Mouse (Mus musculus) embryo, embryonic 10 days (tissue): ENCODE results near the gene Rapgef1.
"Not testable (repeated sequence)": the region's sequence is repeated elsewhere in the genome, so short reads cannot be mapped to it uniquely, and the experiment has no call there.

Source experiments
- DNase-seq: peaks from one replicate; pipeline ENCODE4 v3.0.0-alpha.2; 2015; ENCODE audit warnings: low spot score

The Rapgef1 gene

GRCm38 (mm10) chr2:29703104-29704081, 83.9 kb downstream of the Rapgef1 start:
- no peak for DNase-seq

GRCm38 (mm10) chr2:29705493-29705892, 86.0 kb downstream of the Rapgef1 start:
- no peak for DNase-seq

- DNase-seq, result no peak
These were observed 87.5 kb downstream of the Rapgef1 start for GRCm38 (mm10) chr2:29706726-29707620.

- peak; percentile 24 for DNase-seq
These were observed 88.2 kb downstream of the Rapgef1 start for GRCm38 (mm10) chr2:29707731-29708130.

GRCm38 (mm10) chr2:29708209-29708608, 88.7 kb downstream of the Rapgef1 start:
- DNase-seq, result not testable (repeated sequence)

- no peak for DNase-seq
These were observed 91.5 kb downstream of the Rapgef1 start for GRCm38 (mm10) chr2:29711038-29711437.

GRCm38 (mm10) chr2:29711877-29712276, 92.4 kb downstream of the Rapgef1 start:
- DNase-seq, result no peak

GRCm38 (mm10) chr2:29713501-29713900, 94.0 kb downstream of the Rapgef1 start:
- DNase-seq, result no peak

GRCm38 (mm10) chr2:29714127-29714526, 94.6 kb downstream of the Rapgef1 start:
- no peak for DNase-seq

GRCm38 (mm10) chr2:29716143-29716542, 96.6 kb downstream of the Rapgef1 start:
- DNase-seq, result no peak

GRCm38 (mm10) chr2:29716691-29717090, 97.2 kb downstream of the Rapgef1 start:
- peak; percentile 77 for DNase-seq

GRCm38 (mm10) chr2:29718581-29718980, 99.1 kb downstream of the Rapgef1 start:
- DNase-seq, result no peak

- DNase-seq, result no peak
These were observed 103.6 kb downstream of the Rapgef1 start for GRCm38 (mm10) chr2:29723132-29723531.

GRCm38 (mm10) chr2:29724664-29725365, 105.3 kb downstream of the Rapgef1 start:
- DNase-seq, result no peak

GRCm38 (mm10) chr2:29729500-29729899, 110.0 kb downstream of the Rapgef1 start:
- no peak for DNase-seq

GRCm38 (mm10) chr2:29731545-29731944, 112.0 kb downstream of the Rapgef1 start:
- peak; percentile 36 for DNase-seq

GRCm38 (mm10) chr2:29732559-29732958, 113.0 kb downstream of the Rapgef1 start:
- no peak for DNase-seq

- no peak for DNase-seq
These were observed 113.8 kb downstream of the Rapgef1 start for GRCm38 (mm10) chr2:29733348-29733747.

GRCm38 (mm10) chr2:29735708-29736107, 116.2 kb downstream of the Rapgef1 start:
- no peak for DNase-seq

- no peak for DNase-seq
These were observed 117.8 kb downstream of the Rapgef1 start for GRCm38 (mm10) chr2:29737209-29737925.

- no peak for DNase-seq
These were observed 119.3 kb downstream of the Rapgef1 start for GRCm38 (mm10) chr2:29738799-29739198.
